Mouse (Mus musculus): ENCODE results near the gene Gm28308. TPM values are rescaled to one million over a fixed set of nuclear protein-coding genes. Genes with fewer than 3 reads are reported as not detected.
A peak's percentile ranks its signal among the peaks of the same experiment; 100 is the strongest.

The Gm28308 gene
- polyA plus RNA-seq, 2 experiments: 1.1 to 3.2 TPM

DNA sequence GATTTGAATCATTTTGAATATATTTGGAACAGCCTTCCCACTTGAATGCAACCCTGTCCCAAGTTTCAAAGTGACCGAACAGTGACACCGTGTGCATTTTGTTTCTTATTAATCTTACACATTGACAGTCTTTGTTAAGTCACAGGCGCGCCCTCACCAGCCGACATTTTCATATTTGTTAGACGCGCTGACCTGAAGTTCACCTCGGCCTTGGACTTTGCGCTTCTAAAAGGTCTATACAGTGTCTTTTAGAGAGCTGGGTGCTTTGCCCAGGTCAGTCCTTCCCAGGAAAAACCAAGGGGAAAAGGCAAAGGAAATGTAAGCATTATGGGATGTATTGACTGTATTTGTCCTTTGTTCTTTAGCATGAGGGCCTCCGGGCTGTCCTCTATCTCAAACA lies 18.4 kb downstream of the Gm28308 start:
- peaks cover 57% of the 10 kb centered on the region for H3K27me3 ChIP-seq (ENCODE audit: control insufficient read depth, insufficient read depth, low read length)
- TF ChIP-seq POLR2A (IDR thresholded peaks at IDR 0.05; ENCODE audit: borderline replicate concordance, extremely low read depth, insufficient read depth, insufficient read length): no peak
- 54% methylated on average over 10 of the region's 10 CpGs for WGBS
- H3K4me1 ChIP-seq (ENCODE audit: control insufficient read depth, insufficient read depth, low read length): peaks cover 19% of the 10 kb centered on the region
- no peak overlapping the region for H3K4me2 ChIP-seq (replicated peaks; ENCODE audit: low read depth, low read length, severe bottlenecking)
- no peak for ATAC-seq (ENCODE audit: low FRiP score, low read depth)
- peaks cover 3% of the 10 kb centered on the region; the same call in 1 of the 2 replicates for H3K36me3 ChIP-seq (ENCODE audit: control insufficient read depth, insufficient read depth, low read length)
- no peak overlapping the region for H3K4me3 ChIP-seq (replicated peaks; ENCODE audit: low read length)
- no peak overlapping the region for H3K27ac ChIP-seq (replicated peaks; ENCODE audit: low read depth, low read length)
- DNase-seq (ENCODE audit: low spot score): no peak
- no peak overlapping the region for H3K9ac ChIP-seq (ENCODE audit: low read depth, low read length, severe bottlenecking)
- H3K9me3 ChIP-seq (ENCODE audit: control insufficient read depth, low read length): no peaks in the 10 kb centered on the region

DNA sequence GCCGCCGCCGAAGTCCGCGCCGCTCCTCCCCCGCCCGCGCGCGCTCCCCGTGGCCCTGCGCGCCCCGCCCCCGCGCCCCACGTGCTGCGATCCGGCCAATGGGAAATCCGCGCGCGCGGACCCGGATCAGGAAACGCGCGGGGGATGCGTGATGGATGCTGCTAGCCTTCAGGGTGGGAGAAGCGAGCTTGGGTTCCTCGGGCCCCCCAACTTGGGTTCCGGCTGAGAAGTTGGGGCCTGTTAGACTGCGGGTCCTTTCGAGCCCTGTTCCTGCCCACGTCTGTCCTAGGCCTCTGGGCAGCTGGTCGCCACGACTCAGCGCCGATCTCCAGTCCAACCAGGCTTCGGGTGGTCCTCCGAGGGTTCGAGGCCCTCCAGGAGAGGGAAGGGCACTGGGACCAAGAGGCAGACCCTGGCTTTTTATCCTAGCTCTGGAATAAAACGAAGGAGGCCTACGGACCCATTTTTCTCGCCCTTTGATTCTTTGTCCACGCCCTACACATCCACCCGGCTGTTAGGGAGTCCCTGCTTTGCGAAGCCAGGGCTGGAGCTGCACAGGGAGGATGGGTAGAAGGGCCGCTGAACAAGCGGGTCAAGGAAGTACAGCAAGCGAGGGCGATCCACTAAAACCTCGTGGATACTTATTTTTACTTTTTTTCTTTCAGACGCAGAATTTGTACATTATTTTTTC lies 21.1 kb downstream of the Gm28308 start:
- Histone ChIP-seq H3K27me3 (ENCODE audit: control insufficient read depth, insufficient read depth, low read length) (peaks cover 54% of the 10 kb centered on the region), H3K9ac (ENCODE audit: low read depth, low read length, severe bottlenecking) (peak overlapping the region; percentile 36; the same call in 1 of the 2 replicates), H3K36me3 (ENCODE audit: control insufficient read depth, insufficient read depth, low read length) (peaks cover under 1% of the 10 kb centered on the region; the same call in 1 of the 2 replicates), H3K9me3 (ENCODE audit: control insufficient read depth, low read length) (no peaks in the 10 kb centered on the region), H3K4me2 (replicated peaks; ENCODE audit: low read depth, low read length, severe bottlenecking) (peak overlapping the region; percentile 99), H3K27ac (replicated peaks; ENCODE audit: low read depth, low read length) (no peak overlapping the region), H3K4me1 (ENCODE audit: control insufficient read depth, insufficient read depth, low read length) (peaks cover 27% of the 10 kb centered on the region), H3K4me3 (replicated peaks; ENCODE audit: low read length) (peak overlapping the region; percentile 57)
- TF ChIP-seq POLR2A (IDR thresholded peaks at IDR 0.05; ENCODE audit: borderline replicate concordance, extremely low read depth, insufficient read depth, insufficient read length): no peak
- WGBS: 1% methylated on average over 33 of the region's 55 CpGs
- peak; percentile 86 for DNase-seq (ENCODE audit: low spot score)
- ATAC-seq (ENCODE audit: low FRiP score, low read depth): peak; percentile 84

DNA sequence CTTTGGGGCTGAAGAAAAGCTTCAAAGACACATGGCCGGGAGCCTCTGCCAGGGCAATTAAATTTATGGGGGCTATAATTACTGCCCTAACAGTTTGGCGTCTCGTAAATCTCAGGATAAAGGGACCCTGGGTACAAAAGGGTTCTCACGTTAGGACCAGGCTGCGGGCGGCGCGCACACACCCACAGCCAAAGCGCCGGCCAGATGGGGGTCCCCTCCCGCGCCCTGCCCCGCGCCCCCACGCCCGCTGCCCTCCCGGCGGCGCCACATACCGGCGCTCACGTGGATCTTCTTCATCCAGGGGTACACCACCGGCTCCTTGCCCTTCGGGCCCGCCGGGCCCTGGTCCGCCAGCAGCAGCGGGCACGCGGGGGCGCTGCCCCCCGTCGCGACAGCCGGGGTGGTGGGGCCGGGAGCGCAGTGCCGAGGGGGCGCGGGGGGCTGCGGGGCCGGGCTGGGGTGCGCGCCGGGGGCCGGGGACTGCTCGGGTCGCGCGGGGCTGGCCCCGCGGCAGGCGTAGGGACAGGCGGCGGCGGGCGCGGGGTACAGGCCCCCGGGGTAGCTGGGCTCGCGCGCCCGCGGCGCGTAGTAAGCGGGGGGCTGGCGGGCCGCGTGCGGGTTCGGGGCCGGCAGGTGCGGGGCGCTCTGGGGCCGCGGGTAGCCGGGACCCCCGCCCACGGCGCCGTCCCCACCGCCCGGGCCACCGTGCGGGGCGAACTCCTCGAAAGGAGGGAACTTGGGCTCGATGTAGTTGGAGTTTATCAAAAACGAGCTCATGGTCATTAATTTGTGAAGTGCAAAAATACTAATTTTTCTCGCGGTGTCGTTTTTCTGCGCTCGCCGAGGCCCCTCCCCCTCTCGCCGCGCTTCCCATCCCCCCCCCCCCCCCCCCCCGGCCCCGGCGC lies 22.0 kb downstream of the Gm28308 start, which contains the start of gene Hoxa4:
Gene Hoxa4 (minus strand): TSS at position 848 of the 905 bp plus-strand sequence.
- H3K9me3 ChIP-seq (ENCODE audit: control insufficient read depth, low read length): no peaks in the 10 kb centered on the region
- peak within 1 kb of the TSS; percentile 56 for H3K9ac ChIP-seq (ENCODE audit: low read depth, low read length, severe bottlenecking)
- H3K36me3 ChIP-seq (ENCODE audit: control insufficient read depth, insufficient read depth, low read length): no peaks in the 10 kb centered on the region
- H3K4me1 ChIP-seq (ENCODE audit: control insufficient read depth, insufficient read depth, low read length): peaks cover 27% of the 10 kb centered on the region
- H3K4me2 ChIP-seq (replicated peaks; ENCODE audit: low read depth, low read length, severe bottlenecking): peak within 1 kb of the TSS; percentile 99
- peaks cover 60% of the 10 kb centered on the region for H3K27me3 ChIP-seq (ENCODE audit: control insufficient read depth, insufficient read depth, low read length)
- TF ChIP-seq POLR2A (IDR thresholded peaks at IDR 0.05; ENCODE audit: borderline replicate concordance, extremely low read depth, insufficient read depth, insufficient read length): no peak
- peak within 1 kb of the TSS; percentile 57 for H3K4me3 ChIP-seq (replicated peaks; ENCODE audit: low read length)
- ATAC-seq (ENCODE audit: low FRiP score, low read depth): no peak
- no peak within 1 kb of the TSS for H3K27ac ChIP-seq (replicated peaks; ENCODE audit: low read depth, low read length)
- no peak for DNase-seq (ENCODE audit: low spot score)
- WGBS: 4% methylated on average over 36 of the region's 102 CpGs

DNA sequence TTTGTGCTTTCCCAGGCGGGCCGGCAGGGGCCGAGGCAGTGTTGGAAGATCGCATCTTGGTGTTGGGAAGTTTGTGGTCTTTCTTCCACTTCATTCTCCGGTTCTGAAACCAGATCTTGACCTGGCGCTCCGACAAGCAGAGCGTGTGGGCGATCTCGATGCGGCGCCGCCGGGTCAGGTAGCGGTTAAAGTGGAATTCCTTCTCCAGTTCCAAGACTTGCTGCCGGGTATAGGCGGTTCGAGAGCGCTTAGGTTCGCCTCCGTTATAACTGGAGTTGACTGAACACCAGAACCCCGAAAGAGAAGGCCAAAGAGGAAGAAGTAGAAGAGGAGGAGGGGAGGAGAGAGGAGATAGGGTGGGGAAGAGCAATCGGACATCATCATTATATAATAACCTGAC lies 22.7 kb downstream of the Gm28308 start:
- Histone ChIP-seq H3K9ac (ENCODE audit: low read depth, low read length, severe bottlenecking) (no peak overlapping the region), H3K4me3 (replicated peaks; ENCODE audit: low read length) (peak overlapping the region; percentile 57; the same call in 1 of the 2 replicates), H3K4me2 (replicated peaks; ENCODE audit: low read depth, low read length, severe bottlenecking) (peak overlapping the region; percentile 99), H3K9me3 (ENCODE audit: control insufficient read depth, low read length) (no peaks in the 10 kb centered on the region), H3K36me3 (ENCODE audit: control insufficient read depth, insufficient read depth, low read length) (no peaks in the 10 kb centered on the region), H3K4me1 (ENCODE audit: control insufficient read depth, insufficient read depth, low read length) (peaks cover 28% of the 10 kb centered on the region), H3K27me3 (ENCODE audit: control insufficient read depth, insufficient read depth, low read length) (peaks cover 58% of the 10 kb centered on the region), H3K27ac (replicated peaks; ENCODE audit: low read depth, low read length) (no peak overlapping the region)
- DNase-seq (ENCODE audit: low spot score) (no peak), ATAC-seq (ENCODE audit: low FRiP score, low read depth) (no peak)
- WGBS: 13% methylated on average over 23 of the region's 23 CpGs
- no peak for TF ChIP-seq POLR2A (IDR thresholded peaks at IDR 0.05; ENCODE audit: borderline replicate concordance, extremely low read depth, insufficient read depth, insufficient read length)

DNA sequence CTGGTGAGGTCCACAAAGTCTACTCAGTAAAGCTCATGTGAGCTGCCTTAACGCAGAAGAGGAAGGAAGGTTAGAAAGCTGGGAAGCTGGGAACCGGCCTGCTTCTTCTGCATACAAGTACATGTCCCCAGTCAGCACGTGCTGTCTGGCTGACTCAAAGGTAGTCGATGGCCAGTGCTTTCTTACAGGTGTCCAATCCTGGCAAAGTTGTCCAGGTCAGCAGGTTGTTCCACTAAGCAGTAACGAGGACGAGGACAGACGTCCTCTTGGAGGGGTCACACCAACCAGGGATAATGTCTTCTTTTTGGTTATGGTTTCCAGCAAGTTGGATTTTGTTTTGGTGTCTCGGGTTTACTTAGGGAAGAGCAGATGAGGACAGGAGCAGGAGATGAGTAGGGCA lies 23.2 kb downstream of the Gm28308 start:
- H3K27ac ChIP-seq (replicated peaks; ENCODE audit: low read depth, low read length): no peak overlapping the region
- peaks cover 54% of the 10 kb centered on the region for H3K27me3 ChIP-seq (ENCODE audit: control insufficient read depth, insufficient read depth, low read length)
- DNase-seq (ENCODE audit: low spot score) (no peak), ATAC-seq (ENCODE audit: low FRiP score, low read depth) (no peak)
- H3K36me3 ChIP-seq (ENCODE audit: control insufficient read depth, insufficient read depth, low read length): no peaks in the 10 kb centered on the region
- no peak overlapping the region for H3K4me2 ChIP-seq (replicated peaks; ENCODE audit: low read depth, low read length, severe bottlenecking)
- no peaks in the 10 kb centered on the region for H3K9me3 ChIP-seq (ENCODE audit: control insufficient read depth, low read length)
- no peak overlapping the region for H3K9ac ChIP-seq (ENCODE audit: low read depth, low read length, severe bottlenecking)
- TF ChIP-seq POLR2A (IDR thresholded peaks at IDR 0.05; ENCODE audit: borderline replicate concordance, extremely low read depth, insufficient read depth, insufficient read length): no peak
- peaks cover 33% of the 10 kb centered on the region for H3K4me1 ChIP-seq (ENCODE audit: control insufficient read depth, insufficient read depth, low read length)
- 44% methylated on average over 8 of the region's 8 CpGs for WGBS
- no peak overlapping the region for H3K4me3 ChIP-seq (replicated peaks; ENCODE audit: low read length)
